Mouse (Mus musculus): ENCODE results near the gene Hcn2. TPM values are rescaled to one million over a fixed set of nuclear protein-coding genes. Genes with fewer than 3 reads are reported as not detected.

The Hcn2 gene
- total RNA-seq, 2 experiments from 2014 or later = 118 TPM

GRCm38 (mm10) chr10:79705951-79706350, 10.5 kb upstream of the Hcn2 start:
- H3K27ac ChIP-seq = peak overlapping the region; percentile 93
- TF ChIP-seq CTCF (conservative IDR thresholded peaks at IDR 0.05) = no peak
- H3K4me3 ChIP-seq = peak overlapping the region; percentile 99
- DNase-seq (ENCODE audit: low spot score in 2 of 2) = no peak

DNA sequence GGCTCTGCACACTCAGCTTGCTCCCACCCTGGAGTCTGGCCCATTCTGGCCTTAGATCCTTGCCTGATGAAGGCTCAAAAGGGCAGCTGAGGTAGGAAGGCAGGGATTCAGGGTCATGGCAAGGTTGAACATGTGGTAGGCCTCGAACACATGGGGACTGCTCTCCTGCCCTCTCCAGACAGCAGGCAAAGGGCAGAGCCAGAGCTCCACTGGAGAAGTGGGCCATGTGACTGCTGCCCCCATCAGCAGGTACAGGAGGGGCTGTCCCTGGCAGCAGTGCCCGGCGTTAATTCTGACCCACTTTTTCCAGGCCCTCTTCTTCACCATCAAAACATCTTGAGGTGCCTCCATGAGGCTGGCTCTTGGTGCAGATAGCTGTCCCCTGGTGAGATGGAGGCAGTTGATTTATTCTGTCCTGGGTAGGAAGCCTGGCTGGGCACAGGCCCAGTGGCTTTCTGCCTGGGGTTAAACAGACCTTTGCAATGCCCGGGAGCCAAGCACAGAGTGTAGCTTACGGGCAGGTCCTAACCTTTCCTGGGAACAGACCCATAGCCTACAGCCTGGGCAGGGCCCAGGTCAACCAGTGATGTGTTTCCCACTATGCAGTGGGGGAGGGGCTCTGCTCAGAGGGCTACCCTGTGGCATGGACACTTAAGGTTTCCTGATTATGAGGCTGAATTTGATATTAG, 9.9 kb upstream of the Hcn2 start:
- no peak for TF ChIP-seq CTCF (conservative IDR thresholded peaks at IDR 0.05)
- peak overlapping the region; percentile 93 for H3K27ac ChIP-seq
- H3K4me3 ChIP-seq = peak overlapping the region; percentile 99
- DNase-seq (ENCODE audit: low spot score in 2 of 2) = no peak

DNA sequence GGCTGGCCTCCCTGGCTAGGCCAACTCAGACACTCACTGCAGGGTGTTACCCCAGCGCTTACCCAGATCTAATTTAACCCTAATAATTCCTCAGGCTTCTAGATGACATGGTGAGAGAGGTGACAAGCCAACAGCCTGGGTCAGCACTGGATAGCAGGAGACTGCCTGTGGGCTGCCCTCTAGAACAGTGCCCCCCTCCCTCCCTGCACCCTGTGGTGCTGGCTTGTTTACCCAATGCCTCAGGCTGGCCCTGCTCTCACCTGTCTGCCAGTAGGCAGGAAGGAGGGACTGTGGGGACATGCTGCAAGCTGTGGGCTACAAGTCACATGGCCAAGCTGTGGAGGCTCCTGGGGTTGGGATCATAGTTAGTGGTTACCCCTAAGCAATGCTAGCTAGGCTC, 9.3 kb upstream of the Hcn2 start:
- no peak for DNase-seq (ENCODE audit: low spot score in 2 of 2)
- no peak for TF ChIP-seq CTCF (conservative IDR thresholded peaks at IDR 0.05)
- H3K27ac ChIP-seq = peak overlapping the region; percentile 93; the same call in 1 of the 2 replicates
- H3K4me3 ChIP-seq = peak overlapping the region; percentile 99

DNA sequence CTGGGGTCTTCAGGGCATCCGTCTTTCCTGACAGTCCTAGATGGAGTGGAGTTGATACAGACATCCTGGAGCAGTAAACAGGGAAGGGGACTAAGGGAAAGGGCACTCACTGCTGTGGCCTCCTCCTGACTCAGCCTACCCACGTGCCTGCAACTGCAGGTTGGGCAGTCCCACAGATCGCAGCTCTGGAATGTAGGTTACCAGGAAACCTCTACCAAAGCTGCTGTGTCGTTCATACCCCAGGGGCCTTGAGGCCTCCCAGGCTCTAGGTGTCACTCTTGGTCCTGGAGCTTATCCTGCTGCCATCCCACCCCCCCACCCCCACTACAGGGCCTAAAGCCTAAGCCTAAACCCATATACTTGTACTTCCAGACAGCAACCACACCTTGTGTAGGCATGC, 8.7 kb upstream of the Hcn2 start:
- Histone ChIP-seq H3K4me3 (peak overlapping the region; percentile 99), H3K27ac (peak overlapping the region; percentile 93)
- peak; percentile 37 for TF ChIP-seq CTCF (conservative IDR thresholded peaks at IDR 0.05)
- no peak for DNase-seq (ENCODE audit: low spot score in 2 of 2)

DNA sequence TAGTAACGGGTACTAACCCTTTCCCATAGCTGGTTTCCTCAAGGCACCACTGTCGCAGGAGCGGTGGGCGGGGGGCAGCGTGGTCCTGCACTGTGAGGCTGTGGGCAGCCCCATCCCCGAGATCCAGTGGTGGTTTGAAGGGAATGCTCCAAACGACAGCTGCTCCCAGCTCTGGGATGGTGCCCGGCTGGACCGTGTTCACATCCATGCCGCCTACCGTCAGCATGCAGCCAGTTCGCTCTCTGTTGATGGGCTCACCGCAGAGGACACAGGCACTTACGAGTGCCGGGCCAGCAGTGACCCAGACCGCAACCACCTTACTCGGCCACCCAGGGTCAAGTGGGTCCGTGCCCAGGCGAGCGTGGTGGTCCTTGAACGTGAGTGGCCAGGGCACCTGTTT, 7.8 kb upstream of the Hcn2 start:
- no peak for TF ChIP-seq CTCF (conservative IDR thresholded peaks at IDR 0.05)
- Histone ChIP-seq H3K4me3 (peak overlapping the region; percentile 36), H3K27ac (peak overlapping the region; percentile 56)
- DNase-seq (ENCODE audit: low spot score in 2 of 2) = no peak

- TF ChIP-seq CTCF (conservative IDR thresholded peaks at IDR 0.05) = no peak
- Histone ChIP-seq H3K4me3 (peak overlapping the region; percentile 36), H3K27ac (peak overlapping the region; percentile 56)
- no peak for DNase-seq (ENCODE audit: low spot score in 2 of 2)
These were observed 7.1 kb upstream of the Hcn2 start for GRCm38 (mm10) chr10:79709307-79709706.

GRCm38 (mm10) chr10:79712029-79712428, 4.4 kb upstream of the Hcn2 start:
- H3K27ac ChIP-seq = no peak overlapping the region
- no peak overlapping the region for H3K4me3 ChIP-seq
- no peak for DNase-seq (ENCODE audit: low spot score in 2 of 2)
- peak; percentile 50 for TF ChIP-seq CTCF (conservative IDR thresholded peaks at IDR 0.05)

GRCm38 (mm10) chr10:79712499-79713126, 3.8 kb upstream of the Hcn2 start:
- peak; percentile 59 to 82 for DNase-seq (ENCODE audit: low spot score in 2 of 2)
- H3K4me3 ChIP-seq = no peak overlapping the region
- TF ChIP-seq CTCF (conservative IDR thresholded peaks at IDR 0.05) = peak; percentile 69
- H3K27ac ChIP-seq = peak overlapping the region; percentile 62; the same call in 1 of the 2 replicates

GRCm38 (mm10) chr10:79713163-79713562, 3.3 kb upstream of the Hcn2 start:
- peak overlapping the region; percentile 62; the same call in 1 of the 2 replicates for H3K27ac ChIP-seq
- no peak for TF ChIP-seq CTCF (conservative IDR thresholded peaks at IDR 0.05)
- no peak overlapping the region for H3K4me3 ChIP-seq
- DNase-seq (ENCODE audit: low spot score in 2 of 2) = no peak

DNA sequence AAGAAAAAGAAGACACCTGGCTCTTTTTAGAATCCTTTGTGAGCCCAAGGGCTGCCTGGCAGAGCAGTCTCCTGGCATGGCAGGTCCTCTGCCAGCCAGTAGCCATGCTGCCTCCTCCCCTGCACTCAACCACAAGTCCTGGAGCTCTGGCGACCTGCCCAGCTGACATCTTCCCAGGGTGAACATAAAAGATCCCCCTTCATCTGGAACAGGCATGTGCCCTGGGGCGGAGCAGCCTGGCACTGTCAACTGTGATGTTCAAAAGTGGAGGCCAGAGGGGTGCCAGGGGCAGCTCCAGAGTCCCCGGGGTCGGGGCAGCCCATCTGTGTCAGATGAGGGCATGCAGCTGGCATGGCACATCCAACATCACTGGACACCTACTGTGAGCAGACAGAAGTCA, 1.4 kb upstream of the Hcn2 start:
- Histone ChIP-seq H3K27ac (no peak overlapping the region), H3K4me3 (no peak overlapping the region)
- DNase-seq (ENCODE audit: low spot score in 2 of 2) = no peak
- no peak for TF ChIP-seq CTCF (conservative IDR thresholded peaks at IDR 0.05)

- 0 out of 2 replicates have a peak, but pooled peaks have one; percentile 3 for TF ChIP-seq CTCF (conservative IDR thresholded peaks at IDR 0.05)
- Histone ChIP-seq H3K4me3 (peak overlapping the region; percentile 78), H3K27ac (peak overlapping the region; percentile 85)
- no peak for DNase-seq (ENCODE audit: low spot score in 2 of 2)
These were observed 538 bp downstream of the Hcn2 start for GRCm38 (mm10) chr10:79716988-79717355.

DNA sequence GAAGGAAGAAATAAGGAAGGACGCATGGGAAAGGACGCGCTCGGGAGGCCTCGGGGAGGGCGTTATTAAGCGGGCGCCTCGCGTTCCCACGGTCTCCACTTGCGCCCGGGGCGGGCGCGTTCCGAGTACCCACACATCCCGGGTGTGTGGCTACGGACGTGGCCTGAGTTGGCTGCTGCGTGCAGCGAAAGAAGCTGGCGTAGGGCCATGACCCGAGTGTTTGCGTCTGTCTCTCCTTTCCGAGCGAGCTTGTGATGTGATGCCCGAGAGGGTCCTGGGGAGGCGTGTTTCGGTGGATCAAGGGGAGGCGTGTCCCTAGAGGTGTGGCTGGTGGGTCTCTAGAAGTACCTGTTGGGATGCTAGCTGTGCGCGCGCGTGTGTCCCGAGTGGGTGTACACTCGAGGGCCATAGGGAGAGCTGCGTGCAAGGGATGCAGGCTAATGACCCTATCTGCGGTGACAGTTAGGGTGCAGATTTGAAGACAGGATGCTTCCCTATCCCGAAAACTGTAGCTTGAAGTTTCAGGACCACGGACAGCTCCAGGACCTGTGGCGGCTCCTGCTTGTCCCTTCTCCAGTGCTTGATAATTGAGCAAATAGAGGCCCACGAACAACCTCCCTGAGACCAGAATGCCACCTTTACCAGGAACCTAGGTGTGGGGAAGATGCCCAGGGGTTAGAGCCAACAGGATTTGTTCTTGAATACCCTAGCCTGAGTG, 1.4 kb downstream of the Hcn2 start:
- no peak for TF ChIP-seq CTCF (conservative IDR thresholded peaks at IDR 0.05)
- H3K27ac ChIP-seq = peak overlapping the region; percentile 85
- peak overlapping the region; percentile 78 for H3K4me3 ChIP-seq
- DNase-seq (ENCODE audit: low spot score in 2 of 2) = no peak

GRCm38 (mm10) chr10:79721089-79721488, 4.7 kb downstream of the Hcn2 start:
- H3K4me3 ChIP-seq = no peak overlapping the region
- H3K27ac ChIP-seq = no peak overlapping the region
- DNase-seq (ENCODE audit: low spot score in 2 of 2) = no peak
- no peak for TF ChIP-seq CTCF (conservative IDR thresholded peaks at IDR 0.05)
